Mouse (Mus musculus) liver, adult 2 months (tissue): ENCODE results near the gene Tespa1.

Source experiments
- CTCF ChIP-seq: fragments of 200-500 bp; IDR thresholded peaks from 2 replicates; pipeline ENCODE4 v1.5.1; 2011; ENCODE audit warnings: low read depth, low read length, control low read depth
- POLR2A ChIP-seq: fragments of 200-500 bp; IDR thresholded peaks from 2 replicates; pipeline ENCODE4 v1.6.1; 2011; ENCODE audit warnings: low read length, control low read depth; ENCODE audit not compliant: insufficient read depth; ENCODE audit errors: extremely low read depth

GRCm38 (mm10) chr10:130275759-130276158 is 46.9 kb upstream of the Tespa1 start:
- TF ChIP-seq CTCF (no peak), POLR2A (no peak)
